Mouse (Mus musculus): ENCODE measurements around the gene Olfr463.
"Not testable (repeated sequence)": the region's sequence is repeated elsewhere in the genome, so short reads cannot be mapped to it uniquely, and the experiment has no call there.

Gene Olfr463

DNA sequence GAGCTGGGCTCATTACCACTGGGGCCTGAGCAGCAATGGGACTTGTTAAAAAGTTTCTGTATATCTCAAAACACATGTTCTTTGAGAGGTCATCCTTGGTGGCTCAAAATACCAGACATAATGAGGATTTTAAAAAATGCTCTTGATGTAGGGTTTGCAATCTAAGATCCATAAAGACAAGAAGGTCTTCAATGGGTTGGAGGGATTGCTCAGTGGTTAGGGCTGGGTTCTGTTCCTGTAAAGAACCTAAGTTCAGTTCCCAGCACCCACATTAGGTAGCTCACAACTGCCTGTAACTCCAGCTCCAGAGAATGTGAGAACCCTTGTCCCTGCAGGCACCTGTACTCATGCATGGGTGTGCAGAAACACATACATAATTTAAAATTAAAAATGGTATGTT, at the start of gene Olfr463:
Gene Olfr463, minus strand, starts transcription at position 101 of the 400 bp plus-strand sequence.
- no peak for DNase-seq (ENCODE audit: low read depth in 1 of 2, low spot score in 2 of 2)

DNA sequence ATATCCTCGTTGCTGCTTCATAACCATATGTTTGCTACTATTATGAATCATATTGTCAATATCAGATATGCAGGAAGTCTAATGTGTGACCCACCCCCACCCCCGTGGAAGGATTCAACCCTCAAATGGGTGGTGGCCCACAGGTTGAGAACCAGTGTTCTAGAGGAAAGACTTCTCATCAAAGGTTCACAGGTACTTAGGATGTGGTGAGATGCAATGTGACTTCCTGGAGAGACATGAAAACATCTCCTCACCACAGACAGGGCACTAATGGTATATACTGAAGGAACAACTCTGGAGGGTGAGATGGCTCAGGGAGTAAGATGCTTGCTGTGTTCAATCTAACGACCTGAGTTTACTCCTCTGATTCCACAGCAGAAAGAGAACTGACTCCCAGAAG, 38.3 kb upstream of the Olfr463 start:
- no peak for DNase-seq (ENCODE audit: low read depth in 1 of 2, low spot score in 2 of 2)

GRCm38 (mm10) chr11:87933731-87934130, 36.5 kb upstream of the Olfr463 start:
- DNase-seq (ENCODE audit: low read depth in 1 of 2, low spot score in 2 of 2) = no peak

- no peak for DNase-seq (ENCODE audit: low read depth in 1 of 2, low spot score in 2 of 2)
Observed at GRCm38 (mm10) chr11:87930348-87930747, 33.2 kb upstream of the Olfr463 start.

DNA sequence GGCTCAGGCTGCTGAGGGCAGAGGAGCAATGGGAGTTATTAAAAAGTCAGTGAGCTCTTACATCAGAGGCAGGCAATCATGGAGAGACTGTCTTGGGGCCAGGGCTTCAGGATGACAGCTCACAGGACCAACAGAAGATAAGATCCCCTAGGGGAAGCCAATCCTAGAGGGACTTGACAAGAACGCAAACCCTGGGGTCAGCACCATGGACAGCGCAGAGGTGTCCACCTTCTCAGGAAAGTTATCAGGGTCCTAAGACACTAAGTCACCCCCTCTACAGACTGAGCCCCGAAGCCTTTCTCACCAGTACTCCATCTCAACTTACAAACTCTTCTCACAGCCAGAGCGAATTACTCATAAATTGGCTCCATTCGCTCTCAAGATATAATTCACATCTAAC, 23.8 kb upstream of the Olfr463 start, which contains the start of gene Olfr464:
Gene Olfr464, minus strand, starts transcription at position 2 of the 400 bp plus-strand sequence.
- DNase-seq (ENCODE audit: low read depth in 1 of 2, low spot score in 2 of 2) = no peak

- no peak for DNase-seq (ENCODE audit: low read depth in 1 of 2, low spot score in 2 of 2)
Observed at GRCm38 (mm10) chr11:87920301-87920700, 23.1 kb upstream of the Olfr463 start.

- DNase-seq (ENCODE audit: low read depth in 1 of 2, low spot score in 2 of 2) = no peak
Observed at GRCm38 (mm10) chr11:87916005-87916404, 18.8 kb upstream of the Olfr463 start.

- DNase-seq (ENCODE audit: low read depth in 1 of 2, low spot score in 2 of 2) = no peak
Observed at GRCm38 (mm10) chr11:87904331-87904730, 7.1 kb upstream of the Olfr463 start.

DNA sequence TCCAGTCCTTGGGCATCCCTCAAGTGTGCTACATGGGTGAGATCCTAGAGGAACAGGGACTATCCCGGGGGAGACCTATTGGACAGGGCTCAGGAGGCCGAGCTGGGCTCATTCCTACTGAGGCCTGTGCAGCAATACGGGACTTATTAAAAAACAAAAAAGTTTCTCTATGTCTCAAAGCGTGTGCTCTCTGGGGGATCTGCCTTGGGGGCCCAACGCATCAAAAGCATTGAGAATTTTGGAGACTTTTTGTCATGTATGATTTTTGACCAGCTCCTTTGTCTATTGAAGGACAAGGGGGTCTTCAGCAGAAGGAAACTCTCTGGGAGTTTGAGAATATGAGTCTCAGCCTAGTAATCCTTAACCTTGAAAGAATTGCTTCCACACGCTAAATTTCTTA, 5.0 kb downstream of the Olfr463 start, which contains the start of gene Olfr462:
Gene Olfr462, minus strand, starts transcription at position 101 of the 400 bp plus-strand sequence.
- no peak for DNase-seq (ENCODE audit: low read depth in 1 of 2, low spot score in 2 of 2)

- no peak for DNase-seq (ENCODE audit: low read depth in 1 of 2, low spot score in 2 of 2)
Observed at GRCm38 (mm10) chr11:87884856-87885255, 12.3 kb downstream of the Olfr463 start.

GRCm38 (mm10) chr11:87883493-87883892, 13.7 kb downstream of the Olfr463 start:
- no peak for DNase-seq (ENCODE audit: low read depth in 1 of 2, low spot score in 2 of 2)

DNA sequence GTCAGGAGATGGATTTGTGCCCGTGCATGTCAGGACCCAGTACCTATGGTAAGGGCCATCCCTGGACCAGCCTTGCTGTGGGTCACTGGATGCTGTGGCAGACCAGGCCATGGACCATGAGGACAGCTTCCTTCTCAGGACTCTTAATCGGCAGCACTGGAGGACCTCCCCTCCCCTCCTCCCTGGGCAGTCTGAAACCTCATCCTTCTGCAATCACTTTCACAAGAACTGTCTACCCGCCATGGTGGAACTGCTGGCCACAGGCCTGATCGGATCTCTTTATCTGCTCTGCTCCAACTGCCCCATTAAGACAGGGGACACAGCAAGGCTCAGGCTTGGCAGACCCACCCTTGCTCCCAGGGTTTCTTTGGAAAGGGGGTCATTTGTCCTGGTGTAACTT, 15.5 kb downstream of the Olfr463 start:
- DNase-seq (ENCODE audit: low read depth in 1 of 2, low spot score in 2 of 2) = no peak

GRCm38 (mm10) chr11:87879826-87880225, 17.4 kb downstream of the Olfr463 start:
- DNase-seq (ENCODE audit: low read depth in 1 of 2, low spot score in 2 of 2) = no peak

- no peak for DNase-seq (ENCODE audit: low read depth in 1 of 2, low spot score in 2 of 2)
Observed at GRCm38 (mm10) chr11:87875436-87875835, 21.8 kb downstream of the Olfr463 start, which contains the start of gene Epx. TSS of gene Epx (minus strand) at chr11:87875536.

- no peak for DNase-seq (ENCODE audit: low read depth in 1 of 2, low spot score in 2 of 2)
Observed at GRCm38 (mm10) chr11:87871766-87872165, 25.4 kb downstream of the Olfr463 start.

DNA sequence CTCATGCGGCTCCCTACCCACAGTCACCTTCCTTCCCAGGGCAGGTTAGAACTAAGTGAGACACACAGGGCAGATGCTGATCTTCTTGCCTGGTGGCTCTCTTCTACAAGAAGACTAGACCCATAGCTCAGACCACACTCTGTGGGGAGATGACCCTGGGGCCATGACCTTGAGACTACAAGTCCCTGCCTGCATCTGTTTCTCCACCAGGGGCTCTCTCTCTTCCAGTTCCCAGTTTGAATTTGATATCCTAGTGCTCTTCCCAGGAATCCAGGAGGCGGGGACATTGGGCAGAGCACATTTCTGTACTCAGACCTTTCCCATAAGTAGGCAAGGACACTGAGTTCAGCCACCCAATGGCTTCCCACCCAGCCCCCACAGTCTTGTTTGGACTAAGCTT, 27.1 kb downstream of the Olfr463 start:
- DNase-seq (ENCODE audit: low read depth in 1 of 2, low spot score in 2 of 2) = no peak

GRCm38 (mm10) chr11:87866891-87867290, 30.3 kb downstream of the Olfr463 start:
- not testable (repeated sequence) for DNase-seq (ENCODE audit: low read depth in 1 of 2, low spot score in 2 of 2)

DNA sequence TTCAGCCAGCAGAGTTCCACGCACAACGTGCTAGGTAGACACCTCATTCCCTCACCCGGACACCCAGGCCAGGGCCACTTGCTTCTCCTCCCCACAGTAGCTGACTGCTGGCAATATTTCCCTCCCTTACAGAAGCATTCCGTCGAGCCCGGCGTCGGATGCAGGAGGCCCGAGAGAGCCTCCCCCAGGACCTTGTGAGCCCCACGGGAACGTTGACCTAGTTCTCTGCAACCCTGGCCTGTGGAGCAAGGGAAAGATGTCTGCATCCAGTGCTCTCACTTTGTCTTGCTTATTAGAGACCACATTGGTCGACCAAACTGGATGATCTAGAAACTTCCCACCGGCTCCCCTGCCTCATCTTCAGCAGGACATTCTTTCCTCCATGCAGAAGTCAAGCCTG, 34.4 kb downstream of the Olfr463 start:
- DNase-seq (ENCODE audit: low read depth in 1 of 2, low spot score in 2 of 2) = no peak

DNA sequence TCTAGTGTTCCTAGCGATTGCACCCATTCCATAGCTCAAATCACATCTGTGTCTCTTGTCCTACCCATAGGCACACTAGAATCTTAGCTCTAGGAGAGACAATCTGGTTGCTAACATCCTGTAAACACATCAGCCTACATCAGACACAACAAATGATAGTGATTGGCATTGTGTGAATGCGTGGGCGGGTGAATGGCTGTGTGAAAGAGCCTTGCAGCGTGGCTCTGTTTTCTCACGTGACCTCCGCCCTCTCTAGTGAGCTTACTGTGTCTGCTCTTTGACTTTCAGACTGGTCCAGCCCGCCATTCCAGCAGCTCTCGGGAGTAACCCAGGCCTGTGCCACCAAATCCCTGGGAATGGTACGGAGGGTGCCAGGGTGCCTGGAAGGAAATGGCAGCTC, 36.8 kb downstream of the Olfr463 start:
- no peak for DNase-seq (ENCODE audit: low read depth in 1 of 2, low spot score in 2 of 2)

GRCm38 (mm10) chr11:87859273-87859672, 37.9 kb downstream of the Olfr463 start:
- no peak for DNase-seq (ENCODE audit: low read depth in 1 of 2, low spot score in 2 of 2)

- no peak for DNase-seq (ENCODE audit: low read depth in 1 of 2, low spot score in 2 of 2)
Observed at GRCm38 (mm10) chr11:87854550-87854949, 42.6 kb downstream of the Olfr463 start.

DNA sequence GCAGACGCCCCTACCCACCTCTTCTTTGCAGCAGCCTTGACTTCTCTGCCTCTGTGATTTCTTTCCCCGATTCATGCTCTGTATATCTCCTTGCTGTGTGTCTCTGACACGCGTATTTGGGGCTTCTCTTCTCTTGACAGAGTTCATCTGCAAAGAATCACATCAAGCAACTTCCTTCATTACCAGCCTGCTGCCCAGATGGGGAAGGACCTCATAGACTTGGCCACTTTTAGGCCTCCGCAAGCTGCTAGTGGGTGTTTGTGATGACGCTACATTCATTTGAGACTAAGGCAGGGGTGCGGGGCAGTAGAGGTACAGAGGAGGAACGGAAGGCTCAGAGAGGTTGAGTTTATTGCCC, 43.6 kb downstream of the Olfr463 start:
- no peak for DNase-seq (ENCODE audit: low read depth in 1 of 2, low spot score in 2 of 2)

GRCm38 (mm10) chr11:87852690-87853596, 44.2 kb downstream of the Olfr463 start, which contains the start of gene Mks1:
TSS of gene Mks1 (plus strand) at chr11:87853215.
- peak; percentile 67 to 79 for DNase-seq (ENCODE audit: low read depth in 1 of 2, low spot score in 2 of 2)

Data from monocyte, adult 2 months (primary cell).